Mouse (Mus musculus): Measurements from ENCODE around the gene Madd. TPM values are rescaled to one million over a fixed set of nuclear protein-coding genes. Genes with fewer than 3 reads are reported as not detected.

Madd gene
- polyA plus RNA-seq, 1 experiment: 19.7 TPM

- no peak for DNase-seq (ENCODE audit: low spot score)
Measured at GRCm38 (mm10) chr2:91096524-91096923, 87.1 kb downstream of the Madd start.

GRCm38 (mm10) chr2:91090827-91091226, 92.8 kb downstream of the Madd start:
- DNase-seq (ENCODE audit: low spot score): no peak

- no peak for DNase-seq (ENCODE audit: low spot score)
Measured at GRCm38 (mm10) chr2:91090208-91090607, 93.4 kb downstream of the Madd start.

GRCm38 (mm10) chr2:91088987-91089386, 94.7 kb downstream of the Madd start:
- no peak for DNase-seq (ENCODE audit: low spot score)

GRCm38 (mm10) chr2:91087453-91087852, 96.2 kb downstream of the Madd start:
- DNase-seq (ENCODE audit: low spot score): no peak

Other genes with a start within 250 kb of the Madd start
- 90.1 and 90.7 TPM in 2 replicates for gene Celf1, start 243.5 kb downstream of the Madd start, polyA plus RNA-seq (2012; rRNA removed)
- gene Rapsn, start 148.2 kb downstream of the Madd start, polyA plus RNA-seq (2012; rRNA removed): 0.56 and 0.81 TPM in 2 replicates
- gene Psmc3, start 129.8 kb downstream of the Madd start, polyA plus RNA-seq (2012; rRNA removed): 166 and 178 TPM in 2 replicates
- gene Slc39a13, start 113.4 kb downstream of the Madd start, polyA plus RNA-seq (2012; rRNA removed): 63.7 and 87.4 TPM in 2 replicates
- 17.7 and 21.0 TPM in 2 replicates for gene Spi1, start 101.4 kb downstream of the Madd start, polyA plus RNA-seq (2012; rRNA removed)
- 0.04 TPM in 2 replicates for gene Mybpc3, start 65.7 kb downstream of the Madd start, polyA plus RNA-seq (2012; rRNA removed)
- 18.6 and 20.8 TPM in 2 replicates for gene Nr1h3, start 19.0 kb upstream of the Madd start, polyA plus RNA-seq (2012; rRNA removed)
- gene Acp2, start 19.0 kb upstream of the Madd start, polyA plus RNA-seq (2012; rRNA removed): 18.8 and 24.2 TPM in 2 replicates
- gene Ddb2, start 53.1 kb upstream of the Madd start, polyA plus RNA-seq (2012; rRNA removed): 28.5 and 43.1 TPM in 2 replicates
- gene Pacsin3, start 72.1 kb upstream of the Madd start, polyA plus RNA-seq (2012; rRNA removed): 43.3 and 46.7 TPM in 2 replicates
- 30.7 and 41.6 TPM in 2 replicates for gene Arfgap2, start 81.1 kb upstream of the Madd start, polyA plus RNA-seq (2012; rRNA removed)